Mouse (Mus musculus): Measurements from ENCODE around the gene Wiz. TPM values are rescaled to one million over a fixed set of nuclear protein-coding genes. Genes with fewer than 3 reads are reported as not detected.

Wiz gene
- polyA plus RNA-seq (2012; rRNA removed): 25.2 and 26.3 TPM in 2 replicates

GRCm38 (mm10) chr17:32389101-32389659 is at the start of gene Wiz:
Wiz (minus strand) TSS chr17:32389439.
- TF ChIP-seq POLR2A (IDR thresholded peaks at IDR 0.05; ENCODE audit: control insufficient read depth, low read depth, low read length): no peak; the same call in 1 of the 2 replicates
- peak within 1 kb of the TSS; percentile 52 for H3K27ac ChIP-seq (ENCODE audit: control insufficient read depth, insufficient read depth, low read depth, low read length)
- H3K36me3 ChIP-seq (ENCODE audit: control insufficient read depth, insufficient read depth, low read length): no peaks in the 10 kb centered on the region
- peak within 1 kb of the TSS; percentile 89 for H3K4me3 ChIP-seq (ENCODE audit: control insufficient read depth, low read depth, low read length)
- H3K27me3 ChIP-seq (ENCODE audit: control insufficient read depth, insufficient read depth, low read length): no peaks in the 10 kb centered on the region
- H3K4me1 ChIP-seq (ENCODE audit: control insufficient read depth, insufficient read depth, low read length): peaks cover 9% of the 10 kb centered on the region

DNA sequence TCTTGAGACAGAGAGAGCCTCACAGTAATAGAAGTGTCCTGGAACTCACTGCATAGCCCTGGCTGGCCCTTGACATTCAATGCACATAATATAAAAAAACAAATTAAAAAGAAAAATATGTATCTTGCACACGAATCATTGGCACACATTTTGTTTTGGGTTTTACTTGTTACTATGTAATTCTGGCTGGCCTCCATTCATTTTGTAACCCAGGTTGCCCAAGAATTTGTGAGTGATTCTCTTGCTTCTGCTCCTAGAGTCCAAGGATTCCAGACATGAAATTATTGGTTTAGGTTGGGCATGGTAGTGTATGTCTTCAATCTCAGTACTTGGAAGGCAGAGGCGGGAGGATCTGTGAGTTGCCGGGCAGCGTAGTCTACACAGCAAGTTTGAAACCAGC is 47.9 kb upstream of the Wiz start:
- Histone ChIP-seq H3K27me3 (ENCODE audit: control insufficient read depth, insufficient read depth, low read length) (no peaks in the 10 kb centered on the region), H3K4me3 (ENCODE audit: control insufficient read depth, low read depth, low read length) (no peak overlapping the region), H3K36me3 (ENCODE audit: control insufficient read depth, insufficient read depth, low read length) (no peaks in the 10 kb centered on the region), H3K27ac (ENCODE audit: control insufficient read depth, insufficient read depth, low read depth, low read length) (no peak overlapping the region), H3K4me1 (ENCODE audit: control insufficient read depth, insufficient read depth, low read length) (no peaks in the 10 kb centered on the region)
- TF ChIP-seq CTCF (IDR thresholded peaks at IDR 0.05; ENCODE audit: control insufficient read depth, insufficient read depth, insufficient replicate concordance, low read depth, low read length) (no peak), POLR2A (IDR thresholded peaks at IDR 0.05; ENCODE audit: control insufficient read depth, low read depth, low read length) (no peak)

DNA sequence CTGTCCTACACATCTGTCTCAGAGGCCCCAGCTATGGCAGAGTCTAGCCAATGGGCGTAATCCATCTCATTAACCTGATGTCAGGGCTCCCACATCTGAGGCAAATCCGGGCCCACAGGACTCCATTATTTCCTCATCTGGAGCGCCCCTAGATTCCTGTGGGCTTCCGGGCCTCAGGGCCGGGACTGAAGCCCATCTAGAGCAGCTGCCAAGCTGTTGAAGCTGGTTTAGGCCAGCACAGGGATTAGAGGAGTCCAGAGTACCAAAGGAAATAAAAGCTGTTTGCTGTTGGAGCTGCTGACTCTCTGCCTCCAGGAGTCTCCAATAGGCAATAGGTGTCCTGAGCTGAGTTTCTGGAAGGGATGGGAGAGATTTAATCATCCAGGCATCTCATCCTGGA is 45.9 kb upstream of the Wiz start:
- Histone ChIP-seq H3K36me3 (ENCODE audit: control insufficient read depth, insufficient read depth, low read length) (no peaks in the 10 kb centered on the region), H3K27ac (ENCODE audit: control insufficient read depth, insufficient read depth, low read depth, low read length) (no peak overlapping the region), H3K4me1 (ENCODE audit: control insufficient read depth, insufficient read depth, low read length) (no peaks in the 10 kb centered on the region), H3K4me3 (ENCODE audit: control insufficient read depth, low read depth, low read length) (no peak overlapping the region), H3K27me3 (ENCODE audit: control insufficient read depth, insufficient read depth, low read length) (no peaks in the 10 kb centered on the region)
- no peak for TF ChIP-seq POLR2A (IDR thresholded peaks at IDR 0.05; ENCODE audit: control insufficient read depth, low read depth, low read length)
- TF ChIP-seq CTCF (IDR thresholded peaks at IDR 0.05; ENCODE audit: control insufficient read depth, insufficient read depth, insufficient replicate concordance, low read depth, low read length): no peak

GRCm38 (mm10) chr17:32434324-32434723 is 45.1 kb upstream of the Wiz start:
- H3K36me3 ChIP-seq (ENCODE audit: control insufficient read depth, insufficient read depth, low read length): no peaks in the 10 kb centered on the region
- no peak overlapping the region for H3K27ac ChIP-seq (ENCODE audit: control insufficient read depth, insufficient read depth, low read depth, low read length)
- TF ChIP-seq POLR2A (IDR thresholded peaks at IDR 0.05; ENCODE audit: control insufficient read depth, low read depth, low read length) (no peak), CTCF (IDR thresholded peaks at IDR 0.05; ENCODE audit: control insufficient read depth, insufficient read depth, insufficient replicate concordance, low read depth, low read length) (no peak)
- H3K4me3 ChIP-seq (ENCODE audit: control insufficient read depth, low read depth, low read length): no peak overlapping the region
- no peaks in the 10 kb centered on the region for H3K4me1 ChIP-seq (ENCODE audit: control insufficient read depth, insufficient read depth, low read length)
- no peaks in the 10 kb centered on the region for H3K27me3 ChIP-seq (ENCODE audit: control insufficient read depth, insufficient read depth, low read length)

- Histone ChIP-seq H3K27ac (ENCODE audit: control insufficient read depth, insufficient read depth, low read depth, low read length) (no peak overlapping the region), H3K27me3 (ENCODE audit: control insufficient read depth, insufficient read depth, low read length) (no peaks in the 10 kb centered on the region), H3K4me3 (ENCODE audit: control insufficient read depth, low read depth, low read length) (no peak overlapping the region), H3K4me1 (ENCODE audit: control insufficient read depth, insufficient read depth, low read length) (no peaks in the 10 kb centered on the region), H3K36me3 (ENCODE audit: control insufficient read depth, insufficient read depth, low read length) (no peaks in the 10 kb centered on the region)
- TF ChIP-seq CTCF (IDR thresholded peaks at IDR 0.05; ENCODE audit: control insufficient read depth, insufficient read depth, insufficient replicate concordance, low read depth, low read length) (no peak), POLR2A (IDR thresholded peaks at IDR 0.05; ENCODE audit: control insufficient read depth, low read depth, low read length) (no peak)
These were observed 42.7 kb upstream of the Wiz start for GRCm38 (mm10) chr17:32431972-32432371.

GRCm38 (mm10) chr17:32426610-32427009 is 37.4 kb upstream of the Wiz start:
- Histone ChIP-seq H3K27me3 (ENCODE audit: control insufficient read depth, insufficient read depth, low read length) (no peaks in the 10 kb centered on the region), H3K4me3 (ENCODE audit: control insufficient read depth, low read depth, low read length) (no peak overlapping the region), H3K36me3 (ENCODE audit: control insufficient read depth, insufficient read depth, low read length) (no peaks in the 10 kb centered on the region), H3K4me1 (ENCODE audit: control insufficient read depth, insufficient read depth, low read length) (no peaks in the 10 kb centered on the region), H3K27ac (ENCODE audit: control insufficient read depth, insufficient read depth, low read depth, low read length) (no peak overlapping the region)
- no peak for TF ChIP-seq POLR2A (IDR thresholded peaks at IDR 0.05; ENCODE audit: control insufficient read depth, low read depth, low read length)
- TF ChIP-seq CTCF (IDR thresholded peaks at IDR 0.05; ENCODE audit: control insufficient read depth, insufficient read depth, insufficient replicate concordance, low read depth, low read length): no peak

GRCm38 (mm10) chr17:32424034-32424433 is 34.8 kb upstream of the Wiz start, which contains the start of gene Pglyrp2:
Pglyrp2 (minus strand) TSS chr17:32424167.
- no peaks in the 10 kb centered on the region for H3K27me3 ChIP-seq (ENCODE audit: control insufficient read depth, insufficient read depth, low read length)
- TF ChIP-seq CTCF (IDR thresholded peaks at IDR 0.05; ENCODE audit: control insufficient read depth, insufficient read depth, insufficient replicate concordance, low read depth, low read length) (no peak), POLR2A (IDR thresholded peaks at IDR 0.05; ENCODE audit: control insufficient read depth, low read depth, low read length) (no peak)
- H3K4me1 ChIP-seq (ENCODE audit: control insufficient read depth, insufficient read depth, low read length): no peaks in the 10 kb centered on the region
- H3K27ac ChIP-seq (ENCODE audit: control insufficient read depth, insufficient read depth, low read depth, low read length): no peak within 1 kb of the TSS
- H3K36me3 ChIP-seq (ENCODE audit: control insufficient read depth, insufficient read depth, low read length): no peaks in the 10 kb centered on the region
- H3K4me3 ChIP-seq (ENCODE audit: control insufficient read depth, low read depth, low read length): no peak within 1 kb of the TSS

DNA sequence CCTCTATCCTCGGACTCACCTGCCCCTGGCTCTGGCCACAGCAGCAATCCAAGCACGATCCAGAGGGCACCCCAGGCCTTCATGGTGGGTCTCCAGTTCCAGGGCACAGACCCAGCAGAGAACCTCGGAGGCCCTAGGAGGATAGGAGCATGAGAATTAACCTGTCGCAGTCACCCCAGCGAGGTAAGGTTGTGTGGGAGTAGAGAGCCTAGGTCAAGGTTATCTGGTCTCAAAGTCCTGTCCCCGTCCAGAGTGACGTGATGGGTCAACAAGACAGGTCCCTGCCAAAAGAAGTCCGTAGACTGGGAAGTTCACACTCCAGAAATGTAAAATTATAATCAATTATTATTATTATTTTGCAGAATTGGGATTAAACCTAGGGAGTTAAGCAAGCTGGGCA is 31.5 kb upstream of the Wiz start:
- Histone ChIP-seq H3K27me3 (ENCODE audit: control insufficient read depth, insufficient read depth, low read length) (no peaks in the 10 kb centered on the region), H3K4me1 (ENCODE audit: control insufficient read depth, insufficient read depth, low read length) (peaks cover 3% of the 10 kb centered on the region; the same call in 1 of the 2 replicates), H3K36me3 (ENCODE audit: control insufficient read depth, insufficient read depth, low read length) (no peaks in the 10 kb centered on the region), H3K27ac (ENCODE audit: control insufficient read depth, insufficient read depth, low read depth, low read length) (no peak overlapping the region), H3K4me3 (ENCODE audit: control insufficient read depth, low read depth, low read length) (no peak overlapping the region)
- no peak for TF ChIP-seq POLR2A (IDR thresholded peaks at IDR 0.05; ENCODE audit: control insufficient read depth, low read depth, low read length)
